Mouse (Mus musculus): ENCODE results near the gene Trim27. TPM values are rescaled to one million over a fixed set of nuclear protein-coding genes. Genes with fewer than 3 reads are reported as not detected.

Trim27 gene
- total RNA-seq, 2 experiments from 2014 or later: 26.9 to 33.6 TPM

GRCm38 (mm10) chr13:21171156-21171530 is 8.1 kb upstream of the Trim27 start:
- DNase-seq: peak in 1 of 2 experiments; percentile 11
- intact Hi-C loops (cut with DNase I): loop anchor here (5.0 kb wide), 3 partner anchors 61 to 541 kb away; no protein-coding TSS in a partner anchor

- intact Hi-C loops (cut with DNase I): loop anchor here (5.0 kb wide), 3 partner anchors 61 to 541 kb away; no protein-coding TSS in a partner anchor
Observed at GRCm38 (mm10) chr13:21171600-21172150, 7.6 kb upstream of the Trim27 start.

GRCm38 (mm10) chr13:21172241-21173027 is 6.8 kb upstream of the Trim27 start:
- DNase-seq: peak; percentile 81 to 82
- intact Hi-C loops (cut with DNase I): loop anchor here (5.0 kb wide), 3 partner anchors 60 to 540 kb away; no protein-coding TSS in a partner anchor

More at GRCm38 (mm10) chr13:21171600-21172150, 7.6 kb upstream of the Trim27 start:
- DNase-seq: peak; percentile 41 to 42

- intact Hi-C loops (cut with DNase I): loop anchor here (5.0 kb wide), 3 partner anchors 59 to 539 kb away; no protein-coding TSS in a partner anchor
- DNase-seq: peak; percentile 88 to 94
Observed at GRCm38 (mm10) chr13:21173072-21173471, 6.2 kb upstream of the Trim27 start.

GRCm38 (mm10) chr13:21176733-21177132 is 2.5 kb upstream of the Trim27 start:
- intact Hi-C loops (cut with DNase I): no loop called here
- no peak for DNase-seq

GRCm38 (mm10) chr13:21177657-21178056 is 1.6 kb upstream of the Trim27 start:
- intact Hi-C loops (cut with DNase I): no loop called here
- no peak for DNase-seq

GRCm38 (mm10) chr13:21178364-21178763 is 881 bp upstream of the Trim27 start:
- intact Hi-C loops (cut with DNase I): no loop called here

GRCm38 (mm10) chr13:21179724-21180550 is 692 bp downstream of the Trim27 start:
- peak; percentile 92 to 94 for DNase-seq
- intact Hi-C loops (cut with DNase I): no loop called here

More at GRCm38 (mm10) chr13:21178364-21178763, 881 bp upstream of the Trim27 start:
- DNase-seq: no peak

- peak; percentile 68 to 75 for DNase-seq
- intact Hi-C loops (cut with DNase I): no loop called here
Observed at GRCm38 (mm10) chr13:21180551-21181530, 1.6 kb downstream of the Trim27 start.

GRCm38 (mm10) chr13:21181996-21182395 is 2.8 kb downstream of the Trim27 start:
- intact Hi-C loops (cut with DNase I): loop anchor here (2.0 kb wide), 1 partner anchor 19 kb away; no protein-coding TSS in a partner anchor
- no peak for DNase-seq

- DNase-seq: no peak
- intact Hi-C loops (cut with DNase I): loop anchor here (2.0 kb wide), 1 partner anchor 18 kb away; no protein-coding TSS in a partner anchor
Observed at GRCm38 (mm10) chr13:21183066-21183465, 3.8 kb downstream of the Trim27 start.

- intact Hi-C loops (cut with DNase I): loop anchor here (2.0 kb wide), 1 partner anchor 17 kb away; no protein-coding TSS in a partner anchor
- no peak for DNase-seq
Observed at GRCm38 (mm10) chr13:21183661-21184060, 4.4 kb downstream of the Trim27 start.

- intact Hi-C loops (cut with DNase I): no loop called here
- DNase-seq: no peak
Observed at GRCm38 (mm10) chr13:21185521-21185920, 6.3 kb downstream of the Trim27 start.

- no peak for DNase-seq
- intact Hi-C loops (cut with DNase I): no loop called here
Observed at GRCm38 (mm10) chr13:21195406-21196228, 16.4 kb downstream of the Trim27 start.

GRCm38 (mm10) chr13:21197721-21198120 is 18.5 kb downstream of the Trim27 start:
- DNase-seq: no peak
- intact Hi-C loops (cut with DNase I): no loop called here

GRCm38 (mm10) chr13:21198313-21198712 is 19.1 kb downstream of the Trim27 start:
- DNase-seq: no peak
- intact Hi-C loops (cut with DNase I): no loop called here

GRCm38 (mm10) chr13:21199046-21200028 is 20.1 kb downstream of the Trim27 start:
- no peak for DNase-seq
- intact Hi-C loops (cut with DNase I): loop anchor here (1.0 to 2.0 kb wide), 4 partner anchors 17 to 75 kb away; no protein-coding TSS in a partner anchor

Data from heart, postnatal 10 days (tissue).